Mouse (Mus musculus) heart, adult 9 months (tissue): ENCODE results near the gene Vmn1r111.
"Not testable (repeated sequence)": the region's sequence is repeated elsewhere in the genome, so short reads cannot be mapped to it uniquely, and the experiment has no call there.

Source experiments
- DNase-seq, 2 experiments: peaks; one replicate each; pipeline ENCODE4 v3.0.0; 2022; ENCODE audit warnings: low spot score in 2 of 2

Gene Vmn1r111

DNA sequence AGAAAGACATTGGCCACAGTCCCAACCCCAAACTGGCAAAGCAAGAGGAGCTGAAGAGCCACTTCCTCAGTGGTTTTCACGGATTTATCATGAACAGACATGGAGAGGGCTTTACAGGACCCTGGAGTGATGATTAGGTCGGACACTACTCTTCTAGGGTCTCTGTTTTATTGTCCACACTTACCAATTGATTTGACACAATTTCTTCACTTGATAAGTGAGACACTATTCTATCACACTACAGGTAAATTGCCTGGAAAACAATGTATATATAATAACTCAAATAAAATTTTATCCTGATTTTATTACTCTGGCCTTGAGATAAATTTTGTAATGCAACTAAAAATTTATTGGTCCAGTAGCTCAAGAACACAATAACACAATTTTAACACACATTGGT, at the start of gene Vmn1r111:
Gene Vmn1r111 (minus strand): TSS at position 101 of the 400 bp plus-strand sequence.
- DNase-seq = not testable (repeated sequence)

DNA sequence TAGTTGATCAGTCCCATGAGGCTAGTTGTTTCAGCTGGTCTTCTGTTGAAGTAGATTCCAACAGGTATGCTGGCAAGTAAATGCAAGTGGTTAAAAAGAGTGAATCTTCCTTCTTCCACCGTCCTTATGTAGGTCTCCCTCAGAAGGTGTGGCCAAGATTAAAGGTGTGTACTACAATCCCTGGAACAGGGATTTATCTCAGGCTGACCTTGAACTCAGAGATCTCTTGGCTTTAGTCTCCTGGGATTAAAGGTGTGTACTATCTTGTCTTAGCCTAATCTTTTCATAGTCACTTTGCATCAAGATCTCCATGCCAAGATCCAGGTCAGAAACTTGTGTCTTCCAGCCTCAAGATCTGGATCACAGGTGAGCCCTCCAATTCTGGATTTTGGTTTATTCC, 27.5 kb upstream of the Vmn1r111 start, which contains the start of gene Gm10668:
Gene Gm10668 (minus strand): TSS at position 101 of the 400 bp plus-strand sequence.
- not testable (repeated sequence) for DNase-seq

DNA sequence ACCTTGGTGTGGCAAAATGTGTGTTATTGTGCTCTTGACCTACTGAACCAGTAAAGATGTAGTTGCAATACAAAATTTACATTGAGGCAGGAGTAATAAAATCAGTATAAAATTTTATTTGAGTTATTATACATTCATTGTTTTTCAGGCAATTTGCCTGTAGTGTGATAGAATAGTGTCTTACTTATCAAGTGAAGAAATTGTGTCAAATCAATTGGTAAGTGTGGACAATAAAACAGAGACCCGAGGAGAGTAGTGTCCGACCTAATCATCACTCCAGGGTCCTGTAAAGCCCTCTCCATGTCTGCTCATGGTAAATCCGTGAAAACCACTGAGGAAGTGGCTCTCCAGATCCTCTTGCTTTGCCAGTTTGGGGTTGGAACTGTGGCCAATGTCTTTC, 34.4 kb downstream of the Vmn1r111 start, which contains the start of gene Vmn1r107:
Gene Vmn1r107 (plus strand): TSS at position 301 of the 400 bp plus-strand sequence.
- not testable (repeated sequence) for DNase-seq
